Mouse (Mus musculus): Measurements from ENCODE around the gene Foxk1.

Gene Foxk1

GRCm38 (mm10) chr5:142387716-142388115 lies 13.6 kb upstream of the Foxk1 start:
- no peak for DNase-seq (ENCODE audit: low read depth)

GRCm38 (mm10) chr5:142391691-142392090 lies 9.6 kb upstream of the Foxk1 start:
- no peak for DNase-seq (ENCODE audit: low read depth)

GRCm38 (mm10) chr5:142394602-142395252 lies 6.6 kb upstream of the Foxk1 start:
- no peak for DNase-seq (ENCODE audit: low read depth)

- no peak for DNase-seq (ENCODE audit: low read depth)
These were observed 5.4 kb upstream of the Foxk1 start for GRCm38 (mm10) chr5:142395909-142396308.

GRCm38 (mm10) chr5:142400181-142400883 lies 965 bp upstream of the Foxk1 start:
- no peak for DNase-seq (ENCODE audit: low read depth)

- DNase-seq (ENCODE audit: low read depth), result no peak
These were observed 636 bp downstream of the Foxk1 start for GRCm38 (mm10) chr5:142401641-142402625.

- no peak for DNase-seq (ENCODE audit: low read depth)
These were observed 2.4 kb downstream of the Foxk1 start for GRCm38 (mm10) chr5:142403694-142404093.

- no peak for DNase-seq (ENCODE audit: low read depth)
These were observed 3.0 kb downstream of the Foxk1 start for GRCm38 (mm10) chr5:142404307-142404706.

- DNase-seq (ENCODE audit: low read depth), result no peak
These were observed 4.1 kb downstream of the Foxk1 start for GRCm38 (mm10) chr5:142405426-142405825.

- DNase-seq (ENCODE audit: low read depth), result no peak
These were observed 5.1 kb downstream of the Foxk1 start for GRCm38 (mm10) chr5:142406401-142406800.

GRCm38 (mm10) chr5:142406937-142407336 lies 5.6 kb downstream of the Foxk1 start:
- DNase-seq (ENCODE audit: low read depth), result no peak

GRCm38 (mm10) chr5:142407381-142407780 lies 6.1 kb downstream of the Foxk1 start:
- no peak for DNase-seq (ENCODE audit: low read depth)

GRCm38 (mm10) chr5:142409169-142409568 lies 7.9 kb downstream of the Foxk1 start:
- no peak for DNase-seq (ENCODE audit: low read depth)

- no peak for DNase-seq (ENCODE audit: low read depth)
These were observed 9.1 kb downstream of the Foxk1 start for GRCm38 (mm10) chr5:142410348-142410747.

GRCm38 (mm10) chr5:142412678-142413385 lies 11.5 kb downstream of the Foxk1 start:
- no peak for DNase-seq (ENCODE audit: low read depth)

- DNase-seq (ENCODE audit: low read depth), result no peak
These were observed 12.6 kb downstream of the Foxk1 start for GRCm38 (mm10) chr5:142413723-142414445.

- DNase-seq (ENCODE audit: low read depth), result no peak
These were observed 14.1 kb downstream of the Foxk1 start for GRCm38 (mm10) chr5:142415401-142415800.

GRCm38 (mm10) chr5:142416070-142416775 lies 14.9 kb downstream of the Foxk1 start:
- no peak for DNase-seq (ENCODE audit: low read depth)

GRCm38 (mm10) chr5:142417104-142417503 lies 15.8 kb downstream of the Foxk1 start:
- DNase-seq (ENCODE audit: low read depth), result no peak

- DNase-seq (ENCODE audit: low read depth), result no peak
These were observed 16.6 kb downstream of the Foxk1 start for GRCm38 (mm10) chr5:142417876-142418275.

GRCm38 (mm10) chr5:142418419-142418818 lies 17.1 kb downstream of the Foxk1 start:
- no peak for DNase-seq (ENCODE audit: low read depth)

Measured in c-Kit-positive CD71-negative TER-119-negative erythroid progenitor cells, embryonic 14.5 days (primary cell).